Mouse (Mus musculus) heart, adult 2 months (tissue): ENCODE results near the gene Olfr790. TPM values are rescaled to one million over a fixed set of nuclear protein-coding genes. Genes with fewer than 3 reads are reported as not detected.

Experiments
- DNase-seq, 2 experiments: peaks; one replicate each; pipeline ENCODE4 v3.0.0; 2021
- H3K27ac ChIP-seq: fragments of 200-600 bp; 2 replicates; pipeline ENCODE4 v1.8.1; 2022
- H3K27me3 ChIP-seq: fragments of 200-500 bp; 2 replicates; pipeline ENCODE4 v1.6.1; 2012; ENCODE audit warnings: mild to moderate bottlenecking, low read length, inconsistent platforms, mixed read lengths; ENCODE audit not compliant: control insufficient read depth, insufficient read depth
- H3K36me3 ChIP-seq: fragments of 200-500 bp; 2 replicates; pipeline ENCODE4 v1.6.1; 2012; ENCODE audit warnings: low read length, inconsistent platforms; ENCODE audit not compliant: control insufficient read depth, insufficient read depth
- H3K4me1 ChIP-seq: fragments of 200-500 bp; 2 replicates; pipeline ENCODE4 v1.6.1; 2011; ENCODE audit warnings: low read length; ENCODE audit not compliant: control insufficient read depth, insufficient read depth
- H3K4me3 ChIP-seq: fragments of 200-600 bp; 2 replicates; pipeline ENCODE4 v1.8.1; 2022
- H3K79me2 ChIP-seq: fragments of 200-500 bp; replicated peaks from 2 replicates; pipeline ENCODE4 v1.6.1; 2012; ENCODE audit warnings: mild to moderate bottlenecking, inconsistent platforms, low read length, moderate library complexity, mixed read lengths; ENCODE audit not compliant: control insufficient read depth, insufficient read depth
- H3K9ac ChIP-seq: fragments of 200-500 bp; 2 replicates; pipeline ENCODE4 v1.6.1; 2012; ENCODE audit warnings: low read depth, mild to moderate bottlenecking, control low read depth, inconsistent platforms, low read length, mixed read lengths
- CTCF ChIP-seq: fragments of 200-600 bp; IDR thresholded peaks from 2 replicates; pipeline ENCODE4 v1.8.1; 2022; ENCODE audit warnings: antibody characterized with exemption, mild to moderate bottlenecking, moderate library complexity
- EP300 ChIP-seq: fragments of 200-500 bp; IDR thresholded peaks from 2 replicates; pipeline ENCODE4 v1.6.1; 2011; ENCODE audit warnings: low read depth, low read length, control low read depth; ENCODE audit not compliant: insufficient read depth
- POLR2A ChIP-seq: fragments of 200-500 bp; IDR thresholded peaks from 2 replicates; pipeline ENCODE4 v1.6.1; 2011; ENCODE audit warnings: mild to moderate bottlenecking, low read depth, low read length, control low read depth; ENCODE audit not compliant: insufficient read depth
- WGBS: fragments of 180-500 bp; shearing (Covaris S2); methylation state at CpG from one replicate; pipeline ENCODE4 v1.1.7; 2018; 5-methylcytosine and 5-hydroxymethylcytosine counted together
- intact Hi-C: fragments of 180-260 bp; cut with DNase I; formaldehyde crosslinking; loops from one replicate; pipeline ENCODE4 v1.15.1; 2025
- long read RNA-seq: library from polyadenylated mRNA; stranded (forward); transcript quantifications from one replicate; pipeline ENCODE4 v2.0.0, GENCODE M21; 2021
- polyA plus RNA-seq: library from polyadenylated mRNA; depleted of rRNA; stranded (reverse); fragments of >200 nt; gene quantifications from 2 replicates; pipeline ENCODE4 v1.2.3, GENCODE M21; 2012; rRNA removed
- total RNA-seq, 2 experiments: library from RNA; stranded (reverse); gene quantifications; 2 replicates each; pipeline ENCODE4 v1.2.3; 2021

Gene Olfr790
- total RNA-seq (not detected), polyA plus RNA-seq (not detected in 2 replicates)
- long read RNA-seq: 0 reads

GRCm38 (mm10) chr10:129498192-129498591, at the start of gene Olfr790:
Gene Olfr790, plus strand, starts transcription at chr10:129498492.
- no peak for DNase-seq
- intact Hi-C loops: no loop called here
- Histone ChIP-seq H3K36me3 (no peaks in the 10 kb centered on the region), H3K9ac (no peak within 1 kb of the TSS), H3K27ac (no peak within 1 kb of the TSS), H3K4me1 (no peaks in the 10 kb centered on the region), H3K4me3 (no peak within 1 kb of the TSS), H3K27me3 (no peaks in the 10 kb centered on the region), H3K79me2 (no peaks in the 10 kb centered on the region)
- TF ChIP-seq POLR2A (no peak), CTCF (no peak), EP300 (no peak)

GRCm38 (mm10) chr10:129461562-129461961, 36.7 kb upstream of the Olfr790 start, which contains the start of gene Olfr787:
Gene Olfr787, plus strand, starts transcription at chr10:129461862.
- 72% methylated on average over 3 of the region's 3 CpGs for WGBS
- Histone ChIP-seq H3K27ac (no peak within 1 kb of the TSS), H3K27me3 (no peaks in the 10 kb centered on the region), H3K79me2 (no peaks in the 10 kb centered on the region), H3K4me1 (no peaks in the 10 kb centered on the region), H3K36me3 (no peaks in the 10 kb centered on the region), H3K4me3 (no peak within 1 kb of the TSS), H3K9ac (no peak within 1 kb of the TSS)
- intact Hi-C loops: no loop called here
- no peak for DNase-seq
- TF ChIP-seq EP300 (no peak), CTCF (no peak), POLR2A (no peak)

- Histone ChIP-seq H3K27me3 (no peaks in the 10 kb centered on the region), H3K79me2 (no peaks in the 10 kb centered on the region), H3K36me3 (no peaks in the 10 kb centered on the region), H3K9ac (no peak within 1 kb of the TSS), H3K27ac (no peak within 1 kb of the TSS), H3K4me3 (no peak within 1 kb of the TSS), H3K4me1 (no peaks in the 10 kb centered on the region)
- no peak for DNase-seq
- TF ChIP-seq CTCF (no peak), EP300 (no peak), POLR2A (no peak)
- intact Hi-C loops: no loop called here
Measured at GRCm38 (mm10) chr10:129470698-129471097, 27.6 kb upstream of the Olfr790 start, which contains the start of gene Olfr788. Gene Olfr788, plus strand, starts transcription at chr10:129470998.

GRCm38 (mm10) chr10:129473256-129473655, 25.0 kb upstream of the Olfr790 start:
- H3K4me1 ChIP-seq: no peaks in the 10 kb centered on the region
- no peak overlapping the region for H3K27ac ChIP-seq
- intact Hi-C loops: no loop called here
- no peak overlapping the region for H3K9ac ChIP-seq
- no peaks in the 10 kb centered on the region for H3K27me3 ChIP-seq
- no peaks in the 10 kb centered on the region for H3K79me2 ChIP-seq
- no peak overlapping the region for H3K4me3 ChIP-seq
- TF ChIP-seq POLR2A (no peak), EP300 (no peak), CTCF (no peak)
- H3K36me3 ChIP-seq: no peaks in the 10 kb centered on the region
- DNase-seq: no peak
- WGBS: 61% methylated on average over 2 of the region's 2 CpGs

GRCm38 (mm10) chr10:129473723-129474122, 24.6 kb upstream of the Olfr790 start:
- intact Hi-C loops: no loop called here
- Histone ChIP-seq H3K27me3 (no peaks in the 10 kb centered on the region), H3K79me2 (no peaks in the 10 kb centered on the region), H3K36me3 (no peaks in the 10 kb centered on the region), H3K27ac (no peak overlapping the region), H3K4me3 (no peak overlapping the region), H3K4me1 (no peaks in the 10 kb centered on the region), H3K9ac (no peak overlapping the region)
- DNase-seq: no peak
- TF ChIP-seq POLR2A (no peak), CTCF (no peak), EP300 (no peak)

- TF ChIP-seq EP300 (no peak), POLR2A (no peak), CTCF (no peak)
- Histone ChIP-seq H3K27me3 (no peaks in the 10 kb centered on the region), H3K4me1 (no peaks in the 10 kb centered on the region), H3K9ac (no peak within 1 kb of the TSS), H3K4me3 (no peak within 1 kb of the TSS), H3K36me3 (no peaks in the 10 kb centered on the region), H3K27ac (no peak within 1 kb of the TSS), H3K79me2 (no peaks in the 10 kb centered on the region)
- DNase-seq: no peak
- intact Hi-C loops: no loop called here
- WGBS: 33% methylated on average over 2 of the region's 2 CpGs
Measured at GRCm38 (mm10) chr10:129484452-129484851, 13.8 kb upstream of the Olfr790 start, which contains the start of gene Olfr789. Gene Olfr789, plus strand, starts transcription at chr10:129484752.
